20 mouse cellular contexts compared by ENCODE assay signal in the genomic region with DNA sequence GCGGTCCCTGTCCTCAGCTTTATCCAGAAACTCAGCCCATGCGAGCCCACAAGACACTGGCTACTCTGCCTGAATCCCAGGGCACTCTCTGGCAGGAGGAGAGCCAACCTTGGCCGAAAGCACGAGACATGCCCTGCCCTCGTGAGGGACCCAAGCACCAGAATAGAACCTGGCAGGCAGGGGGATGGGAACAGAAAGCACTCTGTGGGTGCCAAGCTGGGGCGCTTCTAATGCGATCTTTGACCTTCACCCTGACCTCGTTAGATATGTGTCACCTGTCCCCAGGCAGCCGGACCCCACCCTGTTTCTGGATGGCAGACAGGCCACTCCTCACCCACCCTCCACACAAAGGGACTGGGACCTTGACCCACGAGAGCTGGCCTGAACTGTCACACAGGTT. TPM values are rescaled to one million over a fixed set of nuclear protein-coding genes. Genes with fewer than 3 reads are reported as not detected.
DNase-seq lines count a peak whose midpoint lies in the region; ATAC-seq and TF ChIP-seq lines count a peak whose summit lies in the region.
"Had no signal": no experiment of that assay in that cellular context is flagged by ENCODE, and none has a peak within 500 bp of the region (broad histone marks: within the 10 kb centered on the region; RNA-seq: fewer than 3 reads in every experiment).

No protein-coding gene starts in this region.

- H3K36me3 ChIP-seq in heart, embryonic 12.5 days, result no peaks in the 10 kb centered on the region
- H3K36me3 ChIP-seq in stomach, embryonic 14.5 days (ENCODE audit: control insufficient read depth, insufficient read depth, low read length), result no peaks in the 10 kb centered on the region
- H3K36me3 ChIP-seq in stomach, postnatal 0 days (ENCODE audit: control insufficient read depth, insufficient read depth, low read length), result no peaks in the 10 kb centered on the region
- peaks cover 67% of the 10 kb centered on the region for H3K36me3 ChIP-seq in small intestine, adult 2 months (ENCODE audit: control insufficient read depth, insufficient read depth, low read length)
- no peaks in the 10 kb centered on the region for H3K36me3 ChIP-seq in forebrain, embryonic 14.5 days (ENCODE audit: control insufficient read depth, insufficient read depth, low read length)
- H3K36me3 ChIP-seq: heart, embryonic 15.5 days; hindbrain, embryonic 15.5 days; limb, embryonic 10.5 days; midbrain, embryonic 10.5 days had no signal

- 75% methylated on average over 10 of the region's 10 CpGs for WGBS in heart, embryonic 12.5 days
- WGBS in stomach, embryonic 14.5 days, result 63% methylated on average over 10 of the region's 10 CpGs
- WGBS in stomach, postnatal 0 days, result 63% methylated on average over 10 of the region's 10 CpGs
- 33% methylated on average over 10 of the region's 10 CpGs for WGBS in small intestine, adult 2 months
- WGBS in forebrain, embryonic 14.5 days, result 81% methylated on average over 10 of the region's 10 CpGs

- no peak overlapping the region for H3K27ac ChIP-seq in heart, embryonic 12.5 days (ENCODE audit: poor library complexity, severe bottlenecking)
- H3K27ac ChIP-seq in stomach, embryonic 14.5 days (ENCODE audit: low read length), result 0 out of 2 replicates have a peak overlapping the region, but pooled peaks have one; percentile 6
- no peak overlapping the region for H3K27ac ChIP-seq in stomach, postnatal 0 days (replicated peaks)
- peak overlapping the region; percentile 82 for H3K27ac ChIP-seq in small intestine, adult 2 months (ENCODE audit: insufficient read depth, low read depth, low read length)
- H3K27ac ChIP-seq in forebrain, embryonic 14.5 days (ENCODE audit: low read depth, low read length), result no peak overlapping the region
- H3K27ac ChIP-seq: heart, embryonic 15.5 days; hindbrain, embryonic 15.5 days; limb, embryonic 10.5 days; midbrain, embryonic 10.5 days had no signal

- H3K27me3 ChIP-seq in heart, embryonic 12.5 days (replicated peaks), result no peaks in the 10 kb centered on the region
- no peaks in the 10 kb centered on the region for H3K27me3 ChIP-seq in stomach, embryonic 14.5 days (ENCODE audit: control insufficient read depth, insufficient read depth, low read length)
- no peaks in the 10 kb centered on the region for H3K27me3 ChIP-seq in stomach, postnatal 0 days (ENCODE audit: control insufficient read depth, insufficient read depth, low read length)
- no peaks in the 10 kb centered on the region for H3K27me3 ChIP-seq in small intestine, adult 2 months (ENCODE audit: control insufficient read depth, insufficient read depth, low read length)
- no peaks in the 10 kb centered on the region for H3K27me3 ChIP-seq in forebrain, embryonic 14.5 days (replicated peaks; ENCODE audit: control insufficient read depth, insufficient read depth, low read length)
- H3K27me3 ChIP-seq: hindbrain, embryonic 15.5 days had no signal

- no peak for TF ChIP-seq EP300 in stomach, postnatal 0 days (optimal IDR thresholded peaks at IDR 0.05)

- TF ChIP-seq POLR2A in small intestine, adult 2 months (IDR thresholded peaks at IDR 0.05; ENCODE audit: low read depth, low read length), result no peak

- no peak for TF ChIP-seq CTCF in stomach, postnatal 0 days (IDR thresholded peaks at IDR 0.05; ENCODE audit: low read depth)
- no peak for TF ChIP-seq CTCF in small intestine, adult 2 months (IDR thresholded peaks at IDR 0.05; ENCODE audit: extremely low read depth, insufficient read length, insufficient replicate concordance, low read depth, low read length)

- DNase-seq in heart, adult 18-20 months, result peak; percentile 76 to 77
- DNase-seq in stomach, postnatal 0 days (ENCODE audit: low spot score), result no peak
- peak; percentile 61 for DNase-seq in heart, postnatal 4 days
- DNase-seq in forebrain, embryonic 14.5 days (ENCODE audit: low spot score), result no peak
- no peak for DNase-seq in cerebellum, postnatal 14 days
- DNase-seq: cerebellum, adult 9-11 months; kidney, adult 18-20 months; lung, adult 18-20 months; lung, postnatal 36 days; right cerebral cortex, postnatal 14 days; thymus, postnatal 36 days had no signal

- peaks cover 8% of the 10 kb centered on the region; the same call in 1 of the 2 replicates for H3K4me1 ChIP-seq in heart, embryonic 12.5 days (replicated peaks)
- H3K4me1 ChIP-seq in stomach, embryonic 14.5 days (ENCODE audit: control insufficient read depth, insufficient read depth, low read length), result peaks cover 24% of the 10 kb centered on the region; the same call in 1 of the 2 replicates
- H3K4me1 ChIP-seq in stomach, postnatal 0 days (replicated peaks; ENCODE audit: control insufficient read depth, insufficient read depth), result no peaks in the 10 kb centered on the region
- peaks cover 51% of the 10 kb centered on the region for H3K4me1 ChIP-seq in small intestine, adult 2 months (ENCODE audit: control insufficient read depth, insufficient read depth, insufficient read length, low read length)
- H3K4me1 ChIP-seq in forebrain, embryonic 14.5 days (ENCODE audit: control insufficient read depth, insufficient read depth, low read length), result no peaks in the 10 kb centered on the region
- H3K4me1 ChIP-seq: heart, embryonic 15.5 days; hindbrain, embryonic 15.5 days had no signal

- no peaks in the 10 kb centered on the region for H3K9me3 ChIP-seq in heart, embryonic 12.5 days (replicated peaks)
- no peaks in the 10 kb centered on the region for H3K9me3 ChIP-seq in stomach, embryonic 14.5 days (ENCODE audit: control insufficient read depth, low read depth, low read length)
- no peaks in the 10 kb centered on the region for H3K9me3 ChIP-seq in stomach, postnatal 0 days (ENCODE audit: control insufficient read depth, low read length)
- no peaks in the 10 kb centered on the region for H3K9me3 ChIP-seq in forebrain, embryonic 14.5 days (replicated peaks; ENCODE audit: control insufficient read depth, low read length)
- H3K9me3 ChIP-seq: heart, embryonic 15.5 days; hindbrain, embryonic 15.5 days; limb, embryonic 10.5 days; midbrain, embryonic 10.5 days had no signal

- H3K4me3 ChIP-seq in heart, embryonic 12.5 days, result no peak overlapping the region
- no peak overlapping the region for H3K4me3 ChIP-seq in stomach, embryonic 14.5 days (ENCODE audit: low read depth, low read length)
- no peak overlapping the region for H3K4me3 ChIP-seq in stomach, postnatal 0 days (ENCODE audit: low read depth, low read length)
- H3K4me3 ChIP-seq in small intestine, adult 2 months (ENCODE audit: low read depth, low read length), result no peak overlapping the region
- H3K4me3 ChIP-seq in forebrain, embryonic 14.5 days (ENCODE audit: low read depth, low read length), result no peak overlapping the region
- H3K4me3 ChIP-seq: heart, embryonic 15.5 days; hindbrain, embryonic 15.5 days; limb, embryonic 10.5 days; midbrain, embryonic 10.5 days had no signal

- no peak for ATAC-seq in heart, embryonic 12.5 days (ENCODE audit: insufficient number of reproducible peaks, low FRiP score)
- ATAC-seq in stomach, embryonic 14.5 days (ENCODE audit: insufficient number of reproducible peaks, insufficient read depth, low FRiP score, low read depth), result no peak
- no peak for ATAC-seq in stomach, postnatal 0 days (ENCODE audit: low FRiP score, low TSS enrichment)
- ATAC-seq in forebrain, embryonic 14.5 days, result no peak

- no peak overlapping the region for H3K9ac ChIP-seq in heart, embryonic 12.5 days
- no peak overlapping the region for H3K9ac ChIP-seq in stomach, embryonic 14.5 days (replicated peaks; ENCODE audit: low read depth, low read length)
- no peak overlapping the region for H3K9ac ChIP-seq in stomach, postnatal 0 days (ENCODE audit: low read length)
- no peak overlapping the region for H3K9ac ChIP-seq in forebrain, embryonic 14.5 days (ENCODE audit: low read length)
- H3K9ac ChIP-seq: heart, embryonic 15.5 days; hindbrain, embryonic 15.5 days had no signal

- H3K4me2 ChIP-seq in heart, embryonic 12.5 days, result no peak overlapping the region
- H3K4me2 ChIP-seq in stomach, embryonic 14.5 days (replicated peaks; ENCODE audit: low read depth, low read length), result no peak overlapping the region
- H3K4me2 ChIP-seq in stomach, postnatal 0 days (replicated peaks; ENCODE audit: low read depth), result no peak overlapping the region
- no peak overlapping the region for H3K4me2 ChIP-seq in forebrain, embryonic 14.5 days (ENCODE audit: low read length)
- H3K4me2 ChIP-seq: heart, embryonic 15.5 days; hindbrain, embryonic 15.5 days had no signal

RNA-seq across cellular contexts. Expression of gene Myom3, which starts 13.9 kb away (rescaled TPM):
- total RNA-seq in heart, adult 18-20 months (2021), result 1 to 10 TPM in 1 of 2 experiments, under 1 TPM in 1; 0.62 to 1.1 TPM
- polyA plus RNA-seq in heart, embryonic 12.5 days (2016; fragmentation: Nextera tagmentation; extraction: Ambion mirVana), result 0.08 and 0.17 TPM in 2 replicates
- 0.09 and 0.31 TPM in 2 replicates for polyA plus RNA-seq in stomach, embryonic 14.5 days (2014; fragmentation: Nextera tagmentation; extraction: Ambion mirVana)
- 0.46 and 0.59 TPM in 2 replicates for polyA plus RNA-seq in stomach, postnatal 0 days (2015; fragmentation: Nextera tagmentation; extraction: Ambion mirVana)
- total RNA-seq in heart, postnatal 4 days (2021), result 1 to 10 TPM in 1 of 2 experiments, under 1 TPM in 1; 0.76 to 1.1 TPM
- polyA plus RNA-seq in small intestine, adult 2 months (2012; rRNA removed), result 0.56 and 1.1 TPM in 2 replicates
- polyA plus RNA-seq in forebrain, embryonic 14.5 days (2014; fragmentation: Nextera tagmentation; extraction: Ambion mirVana), result 0.17 and 0.22 TPM in 2 replicates

RNA-seq across cellular contexts. Expression of gene Il22ra1, which starts 17.6 kb away (rescaled TPM):
- under 1 TPM; 0.17 to 0.46 TPM for total RNA-seq in heart, adult 18-20 months (2021)
- polyA plus RNA-seq in heart, embryonic 12.5 days (2016; fragmentation: Nextera tagmentation; extraction: Ambion mirVana), result not detected in 2 replicates
- 0.33 and 0.60 TPM in 2 replicates for polyA plus RNA-seq in stomach, embryonic 14.5 days (2014; fragmentation: Nextera tagmentation; extraction: Ambion mirVana)
- polyA plus RNA-seq in stomach, postnatal 0 days (2015; fragmentation: Nextera tagmentation; extraction: Ambion mirVana), result 0.56 and 0.63 TPM in 2 replicates
- under 1 TPM; 0.20 to 0.24 TPM for total RNA-seq in heart, postnatal 4 days (2021)
- polyA plus RNA-seq in small intestine, adult 2 months (2012; rRNA removed), result 62.3 and 171 TPM in 2 replicates
- polyA plus RNA-seq in forebrain, embryonic 14.5 days (2014; fragmentation: Nextera tagmentation; extraction: Ambion mirVana), result not detected in 2 replicates
- polyA plus RNA-seq: hindbrain, embryonic 15.5 days; limb, embryonic 10.5 days; midbrain, embryonic 10.5 days; neural tube, embryonic 11.5 days had no signal

RNA-seq across cellular contexts. Expression of gene Ifnlr1, which starts 59.5 kb away (rescaled TPM):
- 1 to 10 TPM; 1.8 to 2.0 TPM for total RNA-seq in heart, adult 18-20 months (2021)
- 0.28 and 0.69 TPM in 2 replicates for polyA plus RNA-seq in heart, embryonic 12.5 days (2016; fragmentation: Nextera tagmentation; extraction: Ambion mirVana)
- polyA plus RNA-seq in stomach, embryonic 14.5 days (2014; fragmentation: Nextera tagmentation; extraction: Ambion mirVana), result 1.4 and 1.8 TPM in 2 replicates
- 1.9 and 2.1 TPM in 2 replicates for polyA plus RNA-seq in stomach, postnatal 0 days (2015; fragmentation: Nextera tagmentation; extraction: Ambion mirVana)
- total RNA-seq in heart, postnatal 4 days (2021), result 1 to 10 TPM; 2.3 to 3.2 TPM
- polyA plus RNA-seq in small intestine, adult 2 months (2012; rRNA removed), result 4.9 and 11.4 TPM in 2 replicates
- polyA plus RNA-seq in forebrain, embryonic 14.5 days (2014; fragmentation: Nextera tagmentation; extraction: Ambion mirVana), result 0.15 TPM in 1 of 2 replicates, not detected in the other
- polyA plus RNA-seq: C2C12 had no signal

Comparison
In these comparisons a context has a peak if more than half of its experiments do, and no peak if none do; other contexts are left out.
1. H3K27ac ChIP-seq: peak in stomach, embryonic 14.5 days (single experiment) and small intestine, adult 2 months (single experiment); none in heart, embryonic 12.5 days (single experiment), stomach, postnatal 0 days (single experiment) and forebrain, embryonic 14.5 days (single experiment).
2. DNase-seq: peak in heart, adult 18-20 months (2 of 2) and heart, postnatal 4 days (single experiment); none in stomach, postnatal 0 days (single experiment), forebrain, embryonic 14.5 days (single experiment) and cerebellum, postnatal 14 days (0 of 2).
3. RNA of gene Il22ra1, which starts 17.6 kb away (polyA plus RNA-seq): 62.3 to 171 TPM in small intestine, adult 2 months; 0.56 to 0.63 TPM in stomach, postnatal 0 days, 0.33 to 0.60 TPM in stomach, embryonic 14.5 days, not detected in forebrain, embryonic 14.5 days and not detected in heart, embryonic 12.5 days; every median in the first group is over 10 times any median in the second.